Mouse (Mus musculus) layer of hippocampus, postnatal 36 days (tissue): ENCODE data around the gene Prim2. TPM values are rescaled to one million over a fixed set of nuclear protein-coding genes. Genes with fewer than 3 reads are reported as not detected.
A peak's percentile ranks its signal among the peaks of the same experiment; 100 is the strongest.

Experiments
- DNase-seq, 2 experiments: peaks; one replicate each; pipeline ENCODE4 v3.0.0; 2022
- total RNA-seq, 2 experiments: library from RNA; stranded (reverse); gene quantifications; 2 replicates each; pipeline ENCODE4 v1.2.3; 2021

Gene Prim2
- total RNA-seq, 2 experiments from 2014 or later, result 4.7 to 5.2 TPM

GRCm38 (mm10) chr1:33536272-33537004 lies 133.2 kb downstream of the Prim2 start:
- DNase-seq, result no peak

GRCm38 (mm10) chr1:33535140-33535686 lies 134.4 kb downstream of the Prim2 start:
- no peak for DNase-seq

GRCm38 (mm10) chr1:33531860-33532259 lies 137.7 kb downstream of the Prim2 start:
- DNase-seq, result no peak

GRCm38 (mm10) chr1:33531097-33531856 lies 138.3 kb downstream of the Prim2 start:
- DNase-seq, result peak; percentile 44 to 46

- no peak for DNase-seq
These were observed 139.1 kb downstream of the Prim2 start for GRCm38 (mm10) chr1:33530491-33530890.

- DNase-seq, result peak in 1 of 2 experiments; percentile 19
These were observed 139.9 kb downstream of the Prim2 start for GRCm38 (mm10) chr1:33529543-33530232.

- DNase-seq, result no peak
These were observed 142.2 kb downstream of the Prim2 start for GRCm38 (mm10) chr1:33527352-33527863.

GRCm38 (mm10) chr1:33523223-33523622 lies 146.4 kb downstream of the Prim2 start:
- peak in 1 of 2 experiments; percentile 21 for DNase-seq

- DNase-seq, result no peak
These were observed 154.5 kb downstream of the Prim2 start for GRCm38 (mm10) chr1:33515124-33515523.

- no peak for DNase-seq
These were observed 158.3 kb downstream of the Prim2 start for GRCm38 (mm10) chr1:33511310-33511709.

GRCm38 (mm10) chr1:33504371-33504770 lies 165.2 kb downstream of the Prim2 start:
- no peak for DNase-seq

GRCm38 (mm10) chr1:33502890-33503289 lies 166.7 kb downstream of the Prim2 start:
- DNase-seq, result no peak

- no peak for DNase-seq
These were observed 167.3 kb downstream of the Prim2 start for GRCm38 (mm10) chr1:33502298-33502697.

GRCm38 (mm10) chr1:33500111-33500510 lies 169.5 kb downstream of the Prim2 start:
- no peak for DNase-seq

GRCm38 (mm10) chr1:33499603-33500002 lies 170.0 kb downstream of the Prim2 start:
- no peak for DNase-seq

GRCm38 (mm10) chr1:33496128-33496527 lies 173.5 kb downstream of the Prim2 start:
- DNase-seq, result no peak

GRCm38 (mm10) chr1:33495586-33495985 lies 174.0 kb downstream of the Prim2 start:
- DNase-seq, result no peak

GRCm38 (mm10) chr1:33495203-33495553 lies 174.4 kb downstream of the Prim2 start:
- DNase-seq, result no peak

- DNase-seq, result no peak
These were observed 174.9 kb downstream of the Prim2 start for GRCm38 (mm10) chr1:33494524-33495202.

GRCm38 (mm10) chr1:33490220-33490619 lies 179.4 kb downstream of the Prim2 start:
- no peak for DNase-seq

GRCm38 (mm10) chr1:33488372-33488771 lies 181.2 kb downstream of the Prim2 start:
- no peak for DNase-seq

GRCm38 (mm10) chr1:33483746-33484145 lies 185.8 kb downstream of the Prim2 start:
- no peak for DNase-seq
